Mouse (Mus musculus): ENCODE measurements at regions not wholly inside any gene's neighbourhood (a gene's known extent, or its start where the extent isn't known, plus 50 kb on each side); places are given as distances from the start of the nearest gene placed in this dataset.

GRCm38 (mm10) chr14:67569744-67570322 is 1560.8 kb upstream of the Gulo start:
- TF ChIP-seq CTCF (IDR thresholded peaks at IDR 0.05) (no peak), EP300 (IDR thresholded peaks at IDR 0.05) (no peak)

Data from lung, postnatal 0 days (tissue).